Mouse (Mus musculus): ENCODE measurements around the gene Pkn2. TPM values are rescaled to one million over a fixed set of nuclear protein-coding genes. Genes with fewer than 3 reads are reported as not detected.
A peak's percentile ranks its signal among the peaks of the same experiment; 100 is the strongest.

Gene Pkn2
- total and polyA plus RNA-seq, 2 experiments from 2014 or later, result 20.9 to 24.1 TPM

- TF ChIP-seq CTCF (IDR thresholded peaks at IDR 0.05), result no peak
- no peak overlapping the region for H3K27ac ChIP-seq (ENCODE audit: low read depth, low read length)
- ATAC-seq (ENCODE audit: low FRiP score) (no peak), DNase-seq (ENCODE audit: low spot score) (no peak)
- H3K4me2 ChIP-seq (ENCODE audit: low read depth, low read length, poor library complexity, severe bottlenecking), result no peak overlapping the region
- no peaks in the 10 kb centered on the region for H3K9me3 ChIP-seq (ENCODE audit: low read length)
- no peaks in the 10 kb centered on the region for H3K27me3 ChIP-seq (ENCODE audit: insufficient read depth, low read length)
- no peaks in the 10 kb centered on the region for H3K4me1 ChIP-seq (ENCODE audit: insufficient read depth, low read length)
- no peak overlapping the region for H3K4me3 ChIP-seq (ENCODE audit: low read depth, low read length)
- no peak overlapping the region for H3K9ac ChIP-seq (replicated peaks; ENCODE audit: low read length, poor library complexity, severe bottlenecking)
- no peaks in the 10 kb centered on the region for H3K36me3 ChIP-seq (ENCODE audit: insufficient read depth, low read length)
These were observed 2.8 kb upstream of the Pkn2 start for GRCm38 (mm10) chr3:142884594-142884993.

- peak overlapping the region; percentile 92 for H3K9ac ChIP-seq (replicated peaks; ENCODE audit: low read length, poor library complexity, severe bottlenecking)
- WGBS, result 0% methylated on average over 11 of the region's 40 CpGs
- peak overlapping the region; percentile 100 for H3K4me3 ChIP-seq (ENCODE audit: low read depth, low read length)
- H3K4me2 ChIP-seq (ENCODE audit: low read depth, low read length, poor library complexity, severe bottlenecking), result peak overlapping the region; percentile 71
- peak overlapping the region; percentile 92 for H3K27ac ChIP-seq (ENCODE audit: low read depth, low read length)
- no peaks in the 10 kb centered on the region for H3K4me1 ChIP-seq (ENCODE audit: insufficient read depth, low read length)
- DNase-seq (ENCODE audit: low spot score), result no peak
- no peaks in the 10 kb centered on the region for H3K36me3 ChIP-seq (ENCODE audit: insufficient read depth, low read length)
- TF ChIP-seq CTCF (IDR thresholded peaks at IDR 0.05), result no peak
- H3K27me3 ChIP-seq (ENCODE audit: insufficient read depth, low read length), result no peaks in the 10 kb centered on the region
- ATAC-seq (ENCODE audit: low FRiP score), result no peak; the same call in none of the 2 replicates
- no peaks in the 10 kb centered on the region for H3K9me3 ChIP-seq (ENCODE audit: low read length)
These were observed 274 bp downstream of the Pkn2 start for GRCm38 (mm10) chr3:142881589-142881871.

- WGBS, result 0% methylated on average over 47 of the region's 72 CpGs
- ATAC-seq (ENCODE audit: low FRiP score) (peak; percentile 17), DNase-seq (ENCODE audit: low spot score) (peak; percentile 30)
- peak overlapping the region; percentile 92 for H3K27ac ChIP-seq (ENCODE audit: low read depth, low read length)
- H3K9me3 ChIP-seq (ENCODE audit: low read length), result no peaks in the 10 kb centered on the region
- H3K4me3 ChIP-seq (ENCODE audit: low read depth, low read length), result peak overlapping the region; percentile 100
- no peaks in the 10 kb centered on the region for H3K27me3 ChIP-seq (ENCODE audit: insufficient read depth, low read length)
- no peak for TF ChIP-seq CTCF (IDR thresholded peaks at IDR 0.05)
- no peaks in the 10 kb centered on the region for H3K36me3 ChIP-seq (ENCODE audit: insufficient read depth, low read length)
- H3K4me2 ChIP-seq (ENCODE audit: low read depth, low read length, poor library complexity, severe bottlenecking), result peak overlapping the region; percentile 71
- H3K9ac ChIP-seq (replicated peaks; ENCODE audit: low read length, poor library complexity, severe bottlenecking), result peak overlapping the region; percentile 92
- no peaks in the 10 kb centered on the region for H3K4me1 ChIP-seq (ENCODE audit: insufficient read depth, low read length)
These were observed 815 bp downstream of the Pkn2 start for GRCm38 (mm10) chr3:142880790-142881588.

GRCm38 (mm10) chr3:142863236-142863635, 18.6 kb downstream of the Pkn2 start:
- no peaks in the 10 kb centered on the region for H3K4me1 ChIP-seq (ENCODE audit: insufficient read depth, low read length)
- 94% methylated on average over 2 of the region's 2 CpGs for WGBS
- no peaks in the 10 kb centered on the region for H3K9me3 ChIP-seq (ENCODE audit: low read length)
- no peaks in the 10 kb centered on the region for H3K36me3 ChIP-seq (ENCODE audit: insufficient read depth, low read length)
- no peak overlapping the region for H3K9ac ChIP-seq (replicated peaks; ENCODE audit: low read length, poor library complexity, severe bottlenecking)
- no peak overlapping the region for H3K27ac ChIP-seq (ENCODE audit: low read depth, low read length)
- DNase-seq (ENCODE audit: low spot score) (no peak), ATAC-seq (ENCODE audit: low FRiP score) (no peak)
- no peak overlapping the region for H3K4me3 ChIP-seq (ENCODE audit: low read depth, low read length)
- TF ChIP-seq CTCF (IDR thresholded peaks at IDR 0.05), result no peak
- H3K27me3 ChIP-seq (ENCODE audit: insufficient read depth, low read length), result no peaks in the 10 kb centered on the region
- H3K4me2 ChIP-seq (ENCODE audit: low read depth, low read length, poor library complexity, severe bottlenecking), result no peak overlapping the region

- H3K9me3 ChIP-seq (ENCODE audit: low read length), result no peaks in the 10 kb centered on the region
- WGBS, result 71% methylated on average over 3 of the region's 3 CpGs
- H3K4me1 ChIP-seq (ENCODE audit: insufficient read depth, low read length), result no peaks in the 10 kb centered on the region
- no peak overlapping the region for H3K4me2 ChIP-seq (ENCODE audit: low read depth, low read length, poor library complexity, severe bottlenecking)
- no peak overlapping the region for H3K9ac ChIP-seq (replicated peaks; ENCODE audit: low read length, poor library complexity, severe bottlenecking)
- no peaks in the 10 kb centered on the region for H3K36me3 ChIP-seq (ENCODE audit: insufficient read depth, low read length)
- ATAC-seq (ENCODE audit: low FRiP score) (no peak), DNase-seq (ENCODE audit: low spot score) (no peak)
- no peak overlapping the region for H3K27ac ChIP-seq (ENCODE audit: low read depth, low read length)
- no peaks in the 10 kb centered on the region for H3K27me3 ChIP-seq (ENCODE audit: insufficient read depth, low read length)
- H3K4me3 ChIP-seq (ENCODE audit: low read depth, low read length), result no peak overlapping the region
- no peak for TF ChIP-seq CTCF (IDR thresholded peaks at IDR 0.05)
These were observed 25.0 kb downstream of the Pkn2 start for GRCm38 (mm10) chr3:142856832-142857231.

GRCm38 (mm10) chr3:142855961-142856472, 25.8 kb downstream of the Pkn2 start:
- DNase-seq (ENCODE audit: low spot score), result no peak
- no peak for ATAC-seq (ENCODE audit: low FRiP score)
- Histone ChIP-seq H3K27me3 (ENCODE audit: insufficient read depth, low read length) (no peaks in the 10 kb centered on the region), H3K27ac (ENCODE audit: low read depth, low read length) (no peak overlapping the region), H3K36me3 (ENCODE audit: insufficient read depth, low read length) (no peaks in the 10 kb centered on the region), H3K4me1 (ENCODE audit: insufficient read depth, low read length) (no peaks in the 10 kb centered on the region), H3K9ac (replicated peaks; ENCODE audit: low read length, poor library complexity, severe bottlenecking) (no peak overlapping the region), H3K4me2 (ENCODE audit: low read depth, low read length, poor library complexity, severe bottlenecking) (no peak overlapping the region), H3K4me3 (ENCODE audit: low read depth, low read length) (no peak overlapping the region), H3K9me3 (ENCODE audit: low read length) (no peaks in the 10 kb centered on the region)
- WGBS, result 76% methylated on average over 4 of the region's 4 CpGs
- no peak for TF ChIP-seq CTCF (IDR thresholded peaks at IDR 0.05)

Measured in midbrain, postnatal 0 days (tissue).